Mouse (Mus musculus) ES-Bruce4 (cell line): ENCODE measurements around the gene Umps.

Source experiments
- CTCF ChIP-seq: IDR thresholded peaks from one replicate; pipeline ENCODE4 v1.8.1; 2011; ENCODE audit warnings: low read depth, low read length
- POLR2A ChIP-seq: IDR thresholded peaks from one replicate; pipeline ENCODE4 v1.8.1; 2011; ENCODE audit warnings: low read length; ENCODE audit not compliant: insufficient read depth

GRCm38 (mm10) chr16:33917926-33918325 lies 48.9 kb downstream of the Umps start:
- no peak for TF ChIP-seq CTCF
- TF ChIP-seq POLR2A, result no peak
